In the genomic region with DNA sequence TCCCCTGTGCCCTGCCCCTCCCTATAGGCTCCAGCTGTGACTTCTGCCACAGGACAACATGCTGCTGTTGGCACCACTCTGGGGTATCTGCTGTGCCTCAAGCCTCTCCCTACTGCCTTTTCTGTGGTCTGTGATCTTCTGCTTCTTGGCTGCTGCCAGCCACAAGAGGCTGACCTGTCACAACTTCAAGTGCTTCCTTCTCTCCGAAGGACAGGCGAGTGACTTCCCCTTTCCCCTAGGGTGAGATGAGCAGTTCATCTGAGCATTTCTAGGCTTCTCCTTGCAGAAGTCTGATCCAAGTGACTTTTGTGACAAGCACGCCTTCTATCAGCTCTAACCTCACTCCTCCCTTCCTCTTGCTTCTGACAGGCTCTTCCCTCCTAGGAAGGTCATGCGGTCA, we compare ENCODE assay signal across 9 mouse cellular contexts. TPM values are rescaled to one million over a fixed set of nuclear protein-coding genes. Genes with fewer than 3 reads are reported as not detected.
DNase-seq lines count a peak whose midpoint lies in the region; ATAC-seq and TF ChIP-seq lines count a peak whose summit lies in the region.
"Had no signal": no experiment of that assay in that cellular context is flagged by ENCODE, and none has a peak within 500 bp of the region (broad histone marks: within the 10 kb centered on the region; RNA-seq: fewer than 3 reads in every experiment).

No protein-coding gene starts in this region.

- H3K9me3 ChIP-seq in MEL (replicated peaks; ENCODE audit: insufficient read depth, low read length): no peaks in the 10 kb centered on the region
- H3K9me3 ChIP-seq in limb, embryonic 10.5 days (replicated peaks): no peaks in the 10 kb centered on the region
- H3K9me3 ChIP-seq in hindbrain, embryonic 13.5 days: no peaks in the 10 kb centered on the region
- no peaks in the 10 kb centered on the region for H3K9me3 ChIP-seq in forebrain, embryonic 12.5 days
- H3K9me3 ChIP-seq: embryonic facial prominence, embryonic 13.5 days had no signal

- 80% methylated on average over 4 of the region's 4 CpGs for WGBS in cerebellum, adult 2 months
- WGBS in limb, embryonic 10.5 days: 71% methylated on average over 4 of the region's 4 CpGs
- WGBS in hindbrain, embryonic 13.5 days: 90% methylated on average over 4 of the region's 4 CpGs
- 94% methylated on average over 4 of the region's 4 CpGs for WGBS in forebrain, embryonic 12.5 days

- no peak overlapping the region for H3K4me2 ChIP-seq in hindbrain, embryonic 13.5 days
- no peak overlapping the region for H3K4me2 ChIP-seq in forebrain, embryonic 12.5 days
- H3K4me2 ChIP-seq: embryonic facial prominence, embryonic 13.5 days had no signal

- H3K4me1 ChIP-seq in cerebellum, adult 2 months (ENCODE audit: control insufficient read depth, insufficient read depth, low read length): peaks cover 40% of the 10 kb centered on the region
- peaks cover 4 to 12% of the 10 kb centered on the region in 2 experiments for H3K4me1 ChIP-seq in MEL (ENCODE audit: control insufficient read depth in 1 of 2, insufficient read depth in 2 of 2, low read length in 2 of 2)
- peaks cover 62% of the 10 kb centered on the region for H3K4me1 ChIP-seq in limb, embryonic 10.5 days
- H3K4me1 ChIP-seq in hindbrain, embryonic 13.5 days (replicated peaks): no peaks in the 10 kb centered on the region
- H3K4me1 ChIP-seq in forebrain, embryonic 12.5 days: no peaks in the 10 kb centered on the region; the same call in 1 of the 2 replicates

- H3K79me2 ChIP-seq in MEL (ENCODE audit: control insufficient read depth, insufficient read depth, low read length, poor library complexity): peaks cover 5% of the 10 kb centered on the region; the same call in 1 of the 2 replicates

- no peak for TF ChIP-seq CTCF in cerebellum, adult 2 months (IDR thresholded peaks at IDR 0.05; ENCODE audit: borderline replicate concordance, insufficient read depth, low read depth, low read length)
- no peak for TF ChIP-seq CTCF in MEL (IDR thresholded peaks at IDR 0.05 in 2 of 3, conservative IDR thresholded peaks at IDR 0.05 in 1 of 3; ENCODE audit: control insufficient read depth in 1 of 3, insufficient read depth in 1 of 3, low read depth in 2 of 3, low read length in 3 of 3, poor library complexity in 1 of 3, severe bottlenecking in 1 of 3)

- peak overlapping the region; percentile 23; the same call in 1 of the 2 replicates for H3K27ac ChIP-seq in cerebellum, adult 2 months (ENCODE audit: insufficient read depth, low read length)
- peak overlapping the region; percentile 81 for H3K27ac ChIP-seq in MEL (ENCODE audit: control insufficient read depth, low read depth, low read length)
- peak overlapping the region; percentile 46; the same call in 1 of the 2 replicates for H3K27ac ChIP-seq in limb, embryonic 10.5 days
- no peak overlapping the region for H3K27ac ChIP-seq in hindbrain, embryonic 13.5 days
- no peak overlapping the region for H3K27ac ChIP-seq in forebrain, embryonic 12.5 days
- H3K27ac ChIP-seq: embryonic facial prominence, embryonic 13.5 days had no signal

- no peaks in the 10 kb centered on the region for H3K27me3 ChIP-seq in cerebellum, adult 2 months (ENCODE audit: control insufficient read depth, insufficient read depth, low read length)
- H3K27me3 ChIP-seq in MEL (ENCODE audit: control insufficient read depth in 1 of 2, insufficient read depth in 2 of 2, low read length in 2 of 2): no peaks in the 10 kb centered on the region
- H3K27me3 ChIP-seq in limb, embryonic 10.5 days (ENCODE audit: low read depth, poor library complexity, severe bottlenecking): no peaks in the 10 kb centered on the region
- H3K27me3 ChIP-seq in hindbrain, embryonic 13.5 days: no peaks in the 10 kb centered on the region
- no peaks in the 10 kb centered on the region for H3K27me3 ChIP-seq in forebrain, embryonic 12.5 days
- H3K27me3 ChIP-seq: embryonic facial prominence, embryonic 13.5 days had no signal

- TF ChIP-seq EP300 in MEL (IDR thresholded peaks at IDR 0.05; ENCODE audit: low read depth in 1 of 2, low read length in 2 of 2): peak; percentile 73 to 76

- ATAC-seq in megakaryocyte progenitor cell, adult 5-6 weeks (replicated peaks; ENCODE audit: poor library complexity): peak; percentile 86
- no peak for ATAC-seq in CD4-positive, CD25-positive, alpha-beta regulatory T cell, adult 4 months
- ATAC-seq in hindbrain, embryonic 13.5 days (ENCODE audit: low FRiP score): no peak
- ATAC-seq in forebrain, embryonic 12.5 days (ENCODE audit: low FRiP score): no peak

- H3K36me3 ChIP-seq in MEL (ENCODE audit: control insufficient read depth in 1 of 2, insufficient read depth in 2 of 2, low read length in 2 of 2): peaks cover 0 to 9% of the 10 kb centered on the region in 2 experiments; a peak in 2 of 4 replicates
- H3K36me3 ChIP-seq in limb, embryonic 10.5 days: no peaks in the 10 kb centered on the region
- no peaks in the 10 kb centered on the region for H3K36me3 ChIP-seq in hindbrain, embryonic 13.5 days
- H3K36me3 ChIP-seq in forebrain, embryonic 12.5 days (replicated peaks): no peaks in the 10 kb centered on the region
- H3K36me3 ChIP-seq: embryonic facial prominence, embryonic 13.5 days had no signal

- no peak overlapping the region for H3K4me3 ChIP-seq in cerebellum, adult 2 months (replicated peaks; ENCODE audit: insufficient read depth, low read depth, low read length)
- peak overlapping the region; percentile 12 to 37; a peak in 2 of 4 replicates for H3K4me3 ChIP-seq in MEL (ENCODE audit: control insufficient read depth in 1 of 2, insufficient read depth in 1 of 2, low read depth in 2 of 2, low read length in 2 of 2)
- no peak overlapping the region for H3K4me3 ChIP-seq in limb, embryonic 10.5 days
- H3K4me3 ChIP-seq in hindbrain, embryonic 13.5 days: no peak overlapping the region
- H3K4me3 ChIP-seq in forebrain, embryonic 12.5 days (replicated peaks): no peak overlapping the region
- H3K4me3 ChIP-seq: embryonic facial prominence, embryonic 13.5 days had no signal

- peak overlapping the region; percentile 32 for H3K9ac ChIP-seq in MEL (ENCODE audit: control insufficient read depth, low read depth, low read length, poor library complexity, severe bottlenecking)
- H3K9ac ChIP-seq in hindbrain, embryonic 13.5 days: no peak overlapping the region
- no peak overlapping the region for H3K9ac ChIP-seq in forebrain, embryonic 12.5 days
- H3K9ac ChIP-seq: embryonic facial prominence, embryonic 13.5 days had no signal

- no peak for TF ChIP-seq POLR2A in cerebellum, adult 2 months (IDR thresholded peaks at IDR 0.05; ENCODE audit: borderline replicate concordance, insufficient read depth, low read length)
- peak in 1 of 2 experiments; percentile 34; a peak in 1 of 4 replicates for TF ChIP-seq POLR2A in MEL (IDR thresholded peaks at IDR 0.05; ENCODE audit: control insufficient read depth in 1 of 2, insufficient read depth in 1 of 2, low read depth in 1 of 2, low read length in 2 of 2, poor library complexity in 1 of 2)

- TF ChIP-seq RAD21 in MEL (IDR thresholded peaks at IDR 0.05; ENCODE audit: low read depth, low read length): no peak

- no peak for DNase-seq in cerebellum, adult 2 months
- DNase-seq in cerebellum, postnatal 4 days (ENCODE audit: low spot score in 2 of 2): no peak
- DNase-seq in MEL (ENCODE audit: low read depth, low spot score): peak; percentile 97
- DNase-seq in limb, embryonic 10.5 days (ENCODE audit: low spot score): no peak

TF ChIP-seq in MEL, 35 proteins besides CTCF, POLR2A, EP300 and RAD21 (continues in another document):
- TF ChIP-seq GATA1 (IDR thresholded peaks at IDR 0.05; ENCODE audit: low read depth, low read length) (no peak), TAL1 (IDR thresholded peaks at IDR 0.05; ENCODE audit: low read length) (peak; percentile 60), ELF1 (IDR thresholded peaks at IDR 0.05; ENCODE audit: low read depth, low read length) (peak; percentile 66), NRF1 (IDR thresholded peaks at IDR 0.05; ENCODE audit: insufficient read depth, low read depth, low read length, poor library complexity, severe bottlenecking) (no peak), SIN3A (IDR thresholded peaks at IDR 0.05; ENCODE audit: low read length) (peak; percentile 79), MAZ (IDR thresholded peaks at IDR 0.05; ENCODE audit: low read depth, low read length) (no peak), ZKSCAN1 (IDR thresholded peaks at IDR 0.05; ENCODE audit: low read depth, low read length) (no peak), ETS1 (IDR thresholded peaks at IDR 0.05; ENCODE audit: low read depth, low read length) (peak; percentile 84), RCOR1 (IDR thresholded peaks at IDR 0.05; ENCODE audit: low read depth, low read length) (peak; percentile 70), USF1 (IDR thresholded peaks at IDR 0.05; ENCODE audit: low read depth, low read length) (no peak), KAT2A (conservative IDR thresholded peaks at IDR 0.05; ENCODE audit: low read depth, low read length) (no peak), CHD1 (IDR thresholded peaks at IDR 0.05; ENCODE audit: low read depth, low read length) (no peak), MYB (IDR thresholded peaks at IDR 0.05; ENCODE audit: low read depth, low read length) (no peak), UBTF (IDR thresholded peaks at IDR 0.05; ENCODE audit: borderline replicate concordance, insufficient read depth, low read depth, low read length) (peak; percentile 94), MYC (IDR thresholded peaks at IDR 0.05; ENCODE audit: low read depth, low read length) (peak; percentile 64; the same call in 1 of the 2 replicates), MXI1 (IDR thresholded peaks at IDR 0.05; ENCODE audit: low read depth, low read length) (peak; percentile 86), MEF2A (IDR thresholded peaks at IDR 0.05; ENCODE audit: extremely low read depth, insufficient replicate concordance, low read depth, low read length, poor library complexity, severe bottlenecking) (no peak), TCF12 (IDR thresholded peaks at IDR 0.05; ENCODE audit: low read depth, low read length) (peak; percentile 64; the same call in 1 of the 2 replicates), GABPA (IDR thresholded peaks at IDR 0.05; ENCODE audit: low read depth, low read length) (no peak)

RNA-seq across cellular contexts. Expression of a gene that starts 34.1 kb away (rescaled TPM):
- 12.5 and 13.9 TPM in 2 replicates for polyA plus RNA-seq in cerebellum, adult 2 months (2012; rRNA removed)
- total RNA-seq in MEL (2012; rRNA removed): 11.8 and 13.1 TPM in 2 replicates
- 10 to 100 TPM in 1 of 2 experiments, not detected in 1; 22.8 TPM for polyA plus RNA-seq in MEL (2012; ENCODE audit: insufficient read depth in 1 of 2, insufficient read length in 2 of 2, low read depth in 1 of 2, low replicate concordance in 2 of 2, missing spikeins in 1 of 2)
- 39.1 and 43.8 TPM in 2 replicates for polyA plus RNA-seq in limb, embryonic 10.5 days (2016; fragmentation: Nextera tagmentation; extraction: Ambion mirVana)
- 6.0 and 6.6 TPM in 2 replicates for total RNA-seq in megakaryocyte progenitor cell, adult 5-6 weeks (2015)
- 12.2 and 16.8 TPM in 2 replicates for total RNA-seq in megakaryocyte progenitor cell, adult 5-6 weeks (2017)
- 1 to 10 TPM; 2.3 to 3.5 TPM for polyA plus RNA-seq in CD4-positive, CD25-positive, alpha-beta regulatory T cell, adult 4 months (2017; shearing (Covaris generic))
- polyA plus RNA-seq in hindbrain, embryonic 13.5 days (2015; fragmentation: Nextera tagmentation; extraction: Ambion mirVana): 5.0 and 6.3 TPM in 2 replicates
- 9.7 and 11.4 TPM in 2 replicates for polyA plus RNA-seq in forebrain, embryonic 12.5 days (2016; fragmentation: Nextera tagmentation; extraction: Ambion mirVana)

Comparison
In these comparisons a context has a peak if more than half of its experiments do, and no peak if none do; other contexts are left out.
1. H3K27ac ChIP-seq: peak in cerebellum, adult 2 months (single experiment), MEL (single experiment) and limb, embryonic 10.5 days (single experiment); none in hindbrain, embryonic 13.5 days (single experiment) and forebrain, embryonic 12.5 days (single experiment).
2. H3K4me3 ChIP-seq: peak in MEL (2 of 2); none in cerebellum, adult 2 months (single experiment), limb, embryonic 10.5 days (single experiment), hindbrain, embryonic 13.5 days (single experiment) and forebrain, embryonic 12.5 days (single experiment).